Mouse (Mus musculus) liver, embryonic 14.5 days (tissue): ENCODE results near the gene Cyp2d22. TPM values are rescaled to one million over a fixed set of nuclear protein-coding genes. Genes with fewer than 3 reads are reported as not detected.

ENCODE experiments used
- ATAC-seq: fragments of 200-750 bp; cut with Nextera tagmentation; 2 replicates; pipeline ENCODE4 v1.8.0; 2017; ENCODE audit warnings: moderate number of reproducible peaks, mild to moderate bottlenecking, moderate library complexity; ENCODE audit not compliant: insufficient read depth
- DNase-seq, 3 experiments: peaks; one replicate each; pipeline ENCODE4 v3.0.0-alpha.2; 2012 to 2013; ENCODE audit warnings: low read depth in 3 of 3, low spot score in 3 of 3
- H3K27ac ChIP-seq: fragments of 300-500 bp; sonication (generic); 2 replicates; pipeline ENCODE4 v1.5.1; 2014; ENCODE audit warnings: moderate library complexity, mild to moderate bottlenecking, control low read depth, inconsistent platforms
- H3K27me3 ChIP-seq: fragments of 300-500 bp; sonication (generic); 2 replicates; pipeline ENCODE4 v1.6.1; 2014; ENCODE audit warnings: mild to moderate bottlenecking, low read length, moderate library complexity; ENCODE audit not compliant: control insufficient read depth, insufficient read depth
- H3K36me3 ChIP-seq: fragments of 300-500 bp; sonication (generic); replicated peaks from 2 replicates; pipeline ENCODE4 v1.6.1; 2014; ENCODE audit warnings: low read depth; ENCODE audit not compliant: control insufficient read depth, insufficient read depth
- H3K4me1 ChIP-seq, 2 experiments: fragments of 200-500 bp in 1 of 2; fragments of 300-500 bp in 1 of 2; sonication (generic) in 1 of 2; replicated peaks; 2 replicates each; pipeline ENCODE4 v1.6.1; 2012 to 2014; ENCODE audit warnings: antibody characterized with exemption in 1 of 2, inconsistent platforms in 1 of 2, low read length in 1 of 2; ENCODE audit not compliant: control insufficient read depth in 2 of 2, insufficient read depth in 2 of 2
- H3K4me2 ChIP-seq: fragments of 300-500 bp; sonication (generic); 2 replicates; pipeline ENCODE4 v1.6.1; 2014; ENCODE audit warnings: low read depth, mild to moderate bottlenecking, control low read depth, moderate library complexity
- H3K4me3 ChIP-seq, 2 experiments: fragments of 200-500 bp in 1 of 2; fragments of 300-500 bp in 1 of 2; sonication (generic) in 1 of 2; 2 replicates each; pipeline ENCODE4 v1.5.1; 2012 to 2014; ENCODE audit warnings: low read depth in 2 of 2, low read length in 2 of 2, mild to moderate bottlenecking in 2 of 2, control low read depth in 1 of 2, inconsistent platforms in 1 of 2, moderate library complexity in 1 of 2; ENCODE audit not compliant: insufficient read depth in 1 of 2
- H3K9ac ChIP-seq: fragments of 300-500 bp; sonication (generic); replicated peaks from 2 replicates; pipeline ENCODE4 v1.6.1; 2014; ENCODE audit warnings: mild to moderate bottlenecking, control low read depth, moderate library complexity
- H3K9me3 ChIP-seq: fragments of 300-500 bp; sonication (generic); 2 replicates; pipeline ENCODE4 v1.6.1; 2016; ENCODE audit warnings: low read length, mixed read lengths; ENCODE audit not compliant: control insufficient read depth
- CTCF ChIP-seq: IDR thresholded peaks from 2 replicates; pipeline ENCODE4 v1.5.1; 2016; ENCODE audit warnings: antibody characterized with exemption, low read depth, control low read depth
- EP300 ChIP-seq: IDR thresholded peaks from 2 replicates; pipeline ENCODE4 v1.6.1; 2016; ENCODE audit warnings: antibody characterized with exemption, low read depth
- WGBS: fragments of 180-500 bp; shearing (Covaris S2); extraction: QIAGEN DNeasy Blood & Tissue Kit; methylation state at CpG from one replicate; pipeline ENCODE4 v1.1.7; 2014; ENCODE audit not compliant: insufficient replicate concordance; 5-methylcytosine and 5-hydroxymethylcytosine counted together
- polyA plus RNA-seq, 2 experiments: library from polyadenylated mRNA; depleted of rRNA in 1 of 2; stranded (reverse) in 1 of 2; unstranded in 1 of 2; fragments of >200 nt; fragmentation: Nextera tagmentation in 1 of 2; extraction: Ambion mirVana in 1 of 2; gene quantifications; 2 replicates each; pipeline versions ENCODE4 v1.2.1 to v1.2.3; 2012 to 2014

The Cyp2d22 gene
- polyA plus RNA-seq, 2 experiments: 8.4 to 14.9 TPM

DNA sequence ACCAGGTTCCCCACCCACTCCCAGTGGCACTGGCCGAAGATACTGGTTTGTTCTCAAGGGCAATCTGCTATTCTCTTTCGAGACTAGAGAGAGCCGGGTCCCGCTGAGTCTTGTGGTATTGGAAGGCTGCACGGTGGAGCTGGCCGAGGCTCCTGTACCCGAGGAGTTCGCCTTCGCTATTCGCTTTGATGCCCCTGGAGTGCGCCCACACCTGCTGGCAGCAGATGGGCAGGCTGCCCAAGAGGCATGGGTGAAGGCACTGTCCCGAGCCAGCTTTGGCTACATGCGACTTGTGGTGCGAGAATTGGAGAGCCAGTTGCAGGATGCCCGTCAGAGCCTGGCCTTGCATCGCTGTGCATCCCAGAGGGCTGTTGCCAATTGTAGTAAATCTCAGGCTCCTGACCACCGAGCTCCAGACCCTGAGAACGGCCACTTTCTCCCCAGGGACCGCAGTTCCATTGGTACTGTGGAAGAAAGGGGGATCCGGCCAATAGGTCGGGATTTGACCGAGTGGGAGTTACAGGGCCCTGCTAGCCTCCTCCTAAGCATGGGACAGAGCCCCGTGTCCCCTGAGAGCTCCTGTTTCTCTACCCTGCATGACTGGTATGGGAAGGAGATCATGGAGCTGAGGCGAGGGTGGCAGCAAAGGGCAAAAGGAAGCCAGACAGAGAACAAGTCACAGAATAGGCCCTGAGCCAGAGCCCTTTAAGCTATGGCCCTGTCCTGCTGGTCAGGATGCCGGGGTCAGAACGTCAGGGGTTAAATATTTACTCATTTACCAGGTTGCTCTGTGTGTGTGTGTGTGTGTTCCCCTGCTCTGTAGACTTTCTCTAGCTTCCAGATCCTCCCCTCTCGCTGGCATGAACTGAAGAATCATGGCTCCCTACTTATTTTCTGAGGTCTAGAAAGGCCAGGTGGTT, 36.4 kb downstream of the Cyp2d22 start:
- peak overlapping the region; percentile 24 to 75 for H3K4me3 ChIP-seq
- H3K9ac ChIP-seq: peak overlapping the region; percentile 98
- DNase-seq: no peak
- no peaks in the 10 kb centered on the region for H3K27me3 ChIP-seq
- no peaks in the 10 kb centered on the region for H3K9me3 ChIP-seq
- H3K4me1 ChIP-seq: peaks cover 69 to 75% of the 10 kb centered on the region in 2 experiments
- ATAC-seq: no peak
- H3K27ac ChIP-seq: peak overlapping the region; percentile 99
- TF ChIP-seq CTCF: peak; percentile 10; the same call in 1 of the 2 replicates
- no peak for TF ChIP-seq EP300
- peak overlapping the region; percentile 93 for H3K4me2 ChIP-seq
- H3K36me3 ChIP-seq: peaks cover 38% of the 10 kb centered on the region
- 80% methylated on average over 27 of the region's 27 CpGs for WGBS

DNA sequence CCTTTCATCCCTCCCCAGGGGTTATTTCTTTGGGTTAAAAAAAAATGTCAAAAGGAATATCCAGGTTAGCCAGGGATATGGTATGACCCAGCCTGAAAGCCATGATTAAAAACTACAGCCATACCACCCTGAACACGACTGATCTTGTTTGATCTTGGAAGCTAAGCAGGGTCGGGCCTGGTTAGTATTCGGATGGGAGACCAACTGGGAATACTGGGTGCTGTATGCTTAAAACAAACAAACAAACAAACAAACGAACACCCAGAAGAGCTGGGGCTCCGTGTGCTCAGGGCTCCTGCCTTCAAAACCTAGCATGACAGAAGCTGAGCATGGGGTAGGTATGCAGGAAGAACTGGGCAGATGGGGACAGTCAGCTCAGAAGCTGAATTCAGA, 37.5 kb downstream of the Cyp2d22 start:
- H3K4me2 ChIP-seq: peak overlapping the region; percentile 93
- H3K27me3 ChIP-seq: no peaks in the 10 kb centered on the region
- DNase-seq: peak in 1 of 3 experiments; percentile 54
- peak overlapping the region; percentile 98 for H3K9ac ChIP-seq
- peaks cover 63 to 71% of the 10 kb centered on the region in 2 experiments for H3K4me1 ChIP-seq
- H3K27ac ChIP-seq: peak overlapping the region; percentile 99
- H3K4me3 ChIP-seq: peak overlapping the region; percentile 75 to 81
- no peak for TF ChIP-seq EP300
- TF ChIP-seq CTCF: no peak
- H3K9me3 ChIP-seq: no peaks in the 10 kb centered on the region
- 34% methylated on average over 5 of the region's 5 CpGs for WGBS
- ATAC-seq: no peak
- H3K36me3 ChIP-seq: peaks cover 27% of the 10 kb centered on the region

DNA sequence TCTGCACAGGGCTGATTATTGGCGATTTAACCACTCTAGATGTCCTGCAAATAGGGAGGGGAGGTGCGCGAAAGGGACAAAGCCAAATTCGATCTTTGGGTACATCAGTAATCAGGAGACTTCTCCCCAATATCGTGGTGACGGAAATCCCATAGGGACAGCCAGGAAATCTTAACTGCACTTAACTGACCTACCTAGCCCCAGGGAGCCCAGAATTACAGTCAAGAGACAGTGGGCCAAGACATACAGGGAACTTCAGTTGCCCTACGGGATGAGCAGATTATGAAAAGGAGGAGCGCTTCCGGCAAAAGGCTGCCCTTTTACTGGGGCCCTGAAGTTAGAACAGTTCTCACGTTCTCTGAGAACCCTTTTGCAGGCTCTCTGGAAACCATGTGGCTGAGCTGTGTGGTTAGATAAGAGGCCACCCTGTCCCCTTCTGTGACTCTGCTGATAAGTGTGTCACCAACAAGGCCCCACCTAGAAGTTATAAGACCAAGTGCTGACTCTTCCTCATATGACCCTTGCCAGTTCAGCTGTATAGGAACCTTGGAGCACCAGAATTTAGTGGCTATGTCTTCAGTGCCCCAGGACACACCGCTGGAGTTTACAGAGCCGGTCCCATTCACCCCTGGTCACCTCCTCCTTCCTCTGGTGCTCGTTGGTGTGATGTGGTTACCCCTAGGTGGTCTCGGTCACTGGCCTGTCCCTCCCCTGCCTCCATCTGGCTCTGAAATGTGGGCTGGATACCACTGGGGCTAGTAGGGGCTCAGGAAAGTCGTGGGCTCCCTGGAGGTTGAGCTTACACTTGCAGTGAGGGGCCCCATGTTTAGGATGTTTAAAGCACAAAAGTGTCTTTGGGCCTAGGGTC, 38.2 kb downstream of the Cyp2d22 start:
- no peaks in the 10 kb centered on the region for H3K9me3 ChIP-seq
- ATAC-seq (peak; percentile 60), DNase-seq (peak; percentile 96 to 98 (median 98))
- no peaks in the 10 kb centered on the region for H3K27me3 ChIP-seq
- H3K4me3 ChIP-seq: peak overlapping the region; percentile 75 to 85
- TF ChIP-seq CTCF (no peak), EP300 (peak; percentile 97)
- peak overlapping the region; percentile 98 for H3K9ac ChIP-seq
- WGBS: 6% methylated on average over 15 of the region's 15 CpGs
- H3K36me3 ChIP-seq: peaks cover 25% of the 10 kb centered on the region
- peak overlapping the region; percentile 99 for H3K27ac ChIP-seq
- H3K4me1 ChIP-seq: peaks cover 61 to 69% of the 10 kb centered on the region in 2 experiments
- peak overlapping the region; percentile 93 for H3K4me2 ChIP-seq

DNA sequence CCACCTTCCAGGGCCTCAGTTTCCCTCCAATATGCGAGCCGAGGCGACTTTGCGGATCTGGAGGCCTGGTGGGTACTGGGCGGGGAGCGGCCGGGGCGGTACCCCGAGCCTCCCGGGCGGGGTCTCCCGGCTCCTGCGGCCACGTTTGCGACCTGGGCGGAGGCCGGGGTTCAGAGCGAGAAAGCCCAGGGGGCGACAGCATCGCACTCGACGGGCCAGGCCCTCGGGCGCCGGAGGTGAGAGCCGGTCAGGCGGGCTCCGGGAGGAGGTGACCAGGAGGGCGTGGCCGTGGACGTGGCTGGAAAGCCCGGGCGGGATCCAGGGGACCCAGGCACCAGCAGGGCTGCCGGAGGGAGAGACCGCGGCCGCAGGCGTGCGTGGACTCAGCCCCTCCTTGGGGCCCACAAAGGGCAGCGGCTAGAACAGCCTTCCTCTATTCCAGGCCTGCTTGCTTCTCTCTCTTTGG, 39.0 kb downstream of the Cyp2d22 start:
- whole genome bisulfite sequencing: under 1% methylated on average over 39 of the region's 40 CpGs
- no peak for TF ChIP-seq EP300
- TF ChIP-seq CTCF: peak; percentile 27; the same call in 1 of the 2 replicates

More for the DNA sequence above, 39.0 kb downstream of the Cyp2d22 start:
- Histone ChIP-seq H3K27ac (peak overlapping the region; percentile 99), H3K27me3 (no peaks in the 10 kb centered on the region), H3K4me3 (peak overlapping the region; percentile 75 to 85), H3K4me2 (peak overlapping the region; percentile 93), H3K36me3 (peaks cover 34% of the 10 kb centered on the region), H3K9me3 (no peaks in the 10 kb centered on the region), H3K4me1 (peaks cover 59 to 68% of the 10 kb centered on the region in 2 experiments), H3K9ac (peak overlapping the region; percentile 98)
- DNase-seq (peak in 2 of 3 experiments; percentile 59 to 67), ATAC-seq (peak; percentile 40)
